Mouse (Mus musculus) mouse embryonic stem cell (cell line): ENCODE measurements around the gene Tcl1b5.
"Not testable (repeated sequence)": the region's sequence is repeated elsewhere in the genome, so short reads cannot be mapped to it uniquely, and the experiment has no call there.

ENCODE experiments used
- in situ Hi-C, 2 experiments: fragments of 300-500 bp; cut with MboI; formaldehyde crosslinking; loops; 1 replicate in 1 of 2; 3 replicates in 1 of 2; pipeline ENCODE4 v1.14.3; 2019 to 2020; ENCODE audit warnings: low sequenced_read_pairs in 2 of 2, low pct_unique_long_range_greater_than_20kb in 1 of 2, mixed read lengths in 1 of 2; ENCODE audit not compliant: unreplicated experiment in 1 of 2

Gene Tcl1b5

GRCm38 (mm10) chr12:105176044-105176443 is at the start of gene Tcl1b5:
Gene Tcl1b5, plus strand, starts transcription at chr12:105176344.
- in situ Hi-C loops: not testable (repeated sequence)

- in situ Hi-C loops: loop anchor here in 1 of 2 experiments (5.0 kb wide), 1 partner anchor 84 kb away; no protein-coding TSS in a partner anchor
Measured at GRCm38 (mm10) chr12:105126516-105126915, 49.6 kb upstream of the Tcl1b5 start.

- in situ Hi-C loops: loop anchor here in 1 of 2 experiments (5.0 kb wide), 1 partner anchor 85 kb away; no protein-coding TSS in a partner anchor
Measured at GRCm38 (mm10) chr12:105127607-105128006, 48.5 kb upstream of the Tcl1b5 start.

- in situ Hi-C loops: loop anchor here in 1 of 2 experiments (5.0 kb wide), 1 partner anchor 87 kb away; no protein-coding TSS in a partner anchor
Measured at GRCm38 (mm10) chr12:105129494-105130205, 46.5 kb upstream of the Tcl1b5 start.

- in situ Hi-C loops: not testable (repeated sequence)
Measured at GRCm38 (mm10) chr12:105134167-105134566, 42.0 kb upstream of the Tcl1b5 start.

GRCm38 (mm10) chr12:105134826-105135225 is 41.3 kb upstream of the Tcl1b5 start:
- in situ Hi-C loops: not testable (repeated sequence)

- in situ Hi-C loops: not testable (repeated sequence)
Measured at GRCm38 (mm10) chr12:105137729-105138128, 38.4 kb upstream of the Tcl1b5 start.

- in situ Hi-C loops: no loop called here
Measured at GRCm38 (mm10) chr12:105143096-105143495, 33.0 kb upstream of the Tcl1b5 start.

GRCm38 (mm10) chr12:105144928-105145327 is 31.2 kb upstream of the Tcl1b5 start:
- in situ Hi-C loops: not testable (repeated sequence)

- in situ Hi-C loops: no loop called here
Measured at GRCm38 (mm10) chr12:105145714-105146113, 30.4 kb upstream of the Tcl1b5 start, which contains the start of gene Tcl1b2. Gene Tcl1b2, plus strand, starts transcription at chr12:105146014.

- in situ Hi-C loops: not testable (repeated sequence)
Measured at GRCm38 (mm10) chr12:105155286-105155685, 20.9 kb upstream of the Tcl1b5 start.

GRCm38 (mm10) chr12:105158842-105159241 is 17.3 kb upstream of the Tcl1b5 start:
- in situ Hi-C loops: no loop called here

- in situ Hi-C loops: no loop called here
Measured at GRCm38 (mm10) chr12:105159390-105159789, 16.8 kb upstream of the Tcl1b5 start, which contains the start of gene Tcl1b1. Gene Tcl1b1, plus strand, starts transcription at chr12:105159690.

- in situ Hi-C loops: no loop called here
Measured at GRCm38 (mm10) chr12:105166734-105167133, 9.4 kb upstream of the Tcl1b5 start.

- in situ Hi-C loops: no loop called here
Measured at GRCm38 (mm10) chr12:105173366-105173765, 2.8 kb upstream of the Tcl1b5 start.

- in situ Hi-C loops: not testable (repeated sequence)
Measured at GRCm38 (mm10) chr12:105174318-105174717, 1.8 kb upstream of the Tcl1b5 start.

- in situ Hi-C loops: not testable (repeated sequence)
Measured at GRCm38 (mm10) chr12:105181040-105181644, 5.0 kb downstream of the Tcl1b5 start.

GRCm38 (mm10) chr12:105188980-105189379 is 12.8 kb downstream of the Tcl1b5 start:
- in situ Hi-C loops: not testable (repeated sequence)

- in situ Hi-C loops: not testable (repeated sequence)
Measured at GRCm38 (mm10) chr12:105190743-105191142, 14.6 kb downstream of the Tcl1b5 start, which contains the start of gene Tcl1b3. Gene Tcl1b3, plus strand, starts transcription at chr12:105191043.
